ENCODE assay signal across 12 mouse cellular contexts in genomic region chr10:121252781-121253180, GRCm38 (mm10).
DNase-seq lines count a peak whose midpoint lies in the region; ATAC-seq and TF ChIP-seq lines count a peak whose summit lies in the region.
"Had no signal": no experiment of that assay in that cellular context is flagged by ENCODE, and none has a peak within 500 bp of the region (broad histone marks: within the 10 kb centered on the region; RNA-seq: fewer than 3 reads in every experiment).

No protein-coding gene starts in this region.

- ATAC-seq in kidney, embryonic 14.5 days (ENCODE audit: low FRiP score, low TSS enrichment): peak; percentile 49; the same call in 1 of the 2 replicates
- no peak for ATAC-seq in stomach, postnatal 0 days (ENCODE audit: low FRiP score, low TSS enrichment)
- no peak for ATAC-seq in forebrain, embryonic 13.5 days
- ATAC-seq: forebrain, embryonic 16.5 days had no signal

- peak; percentile 71 for TF ChIP-seq CTCF in stomach, postnatal 0 days (IDR thresholded peaks at IDR 0.05; ENCODE audit: low read depth)

- H3K9ac ChIP-seq in kidney, embryonic 14.5 days (ENCODE audit: low read depth, low read length): no peak overlapping the region
- H3K9ac ChIP-seq in stomach, postnatal 0 days (ENCODE audit: low read length): no peak overlapping the region
- H3K9ac ChIP-seq in forebrain, embryonic 13.5 days: no peak overlapping the region
- H3K9ac ChIP-seq: liver, embryonic 13.5 days; midbrain, embryonic 12.5 days had no signal

- H3K4me1 ChIP-seq in kidney, embryonic 14.5 days (ENCODE audit: control insufficient read depth, insufficient read depth, low read length): no peaks in the 10 kb centered on the region
- no peaks in the 10 kb centered on the region for H3K4me1 ChIP-seq in stomach, postnatal 0 days (replicated peaks; ENCODE audit: control insufficient read depth, insufficient read depth)
- H3K4me1 ChIP-seq in forebrain, embryonic 13.5 days: no peaks in the 10 kb centered on the region
- H3K4me1 ChIP-seq: liver, embryonic 13.5 days; midbrain, embryonic 12.5 days had no signal

- H3K4me2 ChIP-seq in kidney, embryonic 14.5 days (replicated peaks; ENCODE audit: low read depth, low read length): no peak overlapping the region
- no peak overlapping the region for H3K4me2 ChIP-seq in stomach, postnatal 0 days (replicated peaks; ENCODE audit: low read depth)
- H3K4me2 ChIP-seq in forebrain, embryonic 13.5 days: no peak overlapping the region
- H3K4me2 ChIP-seq: liver, embryonic 13.5 days; midbrain, embryonic 12.5 days had no signal

- H3K27me3 ChIP-seq in kidney, embryonic 14.5 days (ENCODE audit: control insufficient read depth, insufficient read depth, low read length): no peaks in the 10 kb centered on the region; the same call in 1 of the 2 replicates
- no peaks in the 10 kb centered on the region for H3K27me3 ChIP-seq in stomach, postnatal 0 days (ENCODE audit: control insufficient read depth, insufficient read depth, low read length)
- H3K27me3 ChIP-seq in forebrain, embryonic 13.5 days: peaks cover 2% of the 10 kb centered on the region; the same call in 1 of the 2 replicates
- H3K27me3 ChIP-seq: liver, embryonic 13.5 days had no signal

- H3K9me3 ChIP-seq in kidney, embryonic 14.5 days (ENCODE audit: control insufficient read depth, low read length): 0 out of 2 replicates have a peak, but pooled peaks cover 2% of the 10 kb centered on the region
- no peaks in the 10 kb centered on the region for H3K9me3 ChIP-seq in stomach, postnatal 0 days (ENCODE audit: control insufficient read depth, low read length)
- no peaks in the 10 kb centered on the region for H3K9me3 ChIP-seq in forebrain, embryonic 13.5 days (replicated peaks)
- H3K9me3 ChIP-seq: liver, embryonic 13.5 days; midbrain, embryonic 12.5 days had no signal

- H3K4me3 ChIP-seq in kidney, embryonic 14.5 days (ENCODE audit: low read length): no peak overlapping the region
- H3K4me3 ChIP-seq in stomach, postnatal 0 days (ENCODE audit: low read depth, low read length): no peak overlapping the region
- H3K4me3 ChIP-seq in forebrain, embryonic 13.5 days: no peak overlapping the region
- H3K4me3 ChIP-seq: liver, embryonic 13.5 days; midbrain, embryonic 12.5 days had no signal

- no peaks in the 10 kb centered on the region for H3K36me3 ChIP-seq in kidney, embryonic 14.5 days (ENCODE audit: control insufficient read depth, insufficient read depth, low read length)
- no peaks in the 10 kb centered on the region for H3K36me3 ChIP-seq in stomach, postnatal 0 days (ENCODE audit: control insufficient read depth, insufficient read depth, low read length)
- H3K36me3 ChIP-seq in forebrain, embryonic 13.5 days (ENCODE audit: poor library complexity, severe bottlenecking): no peaks in the 10 kb centered on the region
- H3K36me3 ChIP-seq: liver, embryonic 13.5 days; midbrain, embryonic 12.5 days had no signal

- no peak overlapping the region for H3K27ac ChIP-seq in kidney, embryonic 14.5 days (ENCODE audit: low read depth, low read length)
- H3K27ac ChIP-seq in stomach, postnatal 0 days (replicated peaks): no peak overlapping the region
- H3K27ac ChIP-seq in forebrain, embryonic 13.5 days: no peak overlapping the region
- H3K27ac ChIP-seq: liver, embryonic 13.5 days; midbrain, embryonic 12.5 days had no signal

- DNase-seq in kidney, postnatal 14 days: no peak
- peak; percentile 39 for DNase-seq in lung, postnatal 10 days
- DNase-seq in lung, postnatal 4 days: no peak
- peak; percentile 10 for DNase-seq in ZHBTc4 (ENCODE audit: low read depth, low spot score)
- no peak for DNase-seq in stomach, postnatal 0 days (ENCODE audit: low spot score)
- DNase-seq: cerebellum, adult 9-10 months; kidney, postnatal 4 days; liver, embryonic 13.5 days had no signal

- TF ChIP-seq EP300 in stomach, postnatal 0 days (optimal IDR thresholded peaks at IDR 0.05): no peak

- 72% methylated on average over 7 of the region's 7 CpGs for WGBS in kidney, embryonic 14.5 days
- 71% methylated on average over 7 of the region's 7 CpGs for WGBS in stomach, postnatal 0 days
- 79% methylated on average over 7 of the region's 7 CpGs for WGBS in forebrain, embryonic 13.5 days

Comparison
In these comparisons a context has a peak if more than half of its experiments do, and no peak if none do; other contexts are left out.
1. DNase-seq: peak in lung, postnatal 10 days (single experiment) and ZHBTc4 (single experiment); none in kidney, postnatal 14 days (single experiment), lung, postnatal 4 days (0 of 2) and stomach, postnatal 0 days (single experiment).